Mouse (Mus musculus): ENCODE measurements at regions not wholly inside any gene's neighbourhood (a gene's known extent, or its start where the extent isn't known, plus 50 kb on each side); places are given as distances from the start of the nearest gene placed in this dataset.
"Not testable (repeated sequence)": the region's sequence is repeated elsewhere in the genome, so short reads cannot be mapped to it uniquely, and the experiment has no call there.

- ATAC-seq (ENCODE audit: extremely low read depth, insufficient number of reproducible peaks, low FRiP score, poor library complexity, severe bottlenecking), result no peak
These were observed 192.0 kb downstream of the Unc5cl start for GRCm38 (mm10) chr17:48646626-48647195.

- no peak for ATAC-seq (ENCODE audit: extremely low read depth, insufficient number of reproducible peaks, low FRiP score, poor library complexity, severe bottlenecking)
These were observed 192.7 kb downstream of the Unc5cl start for GRCm38 (mm10) chr17:48647431-48647830.

- ATAC-seq (ENCODE audit: extremely low read depth, insufficient number of reproducible peaks, low FRiP score, poor library complexity, severe bottlenecking), result no peak
These were observed 195.9 kb downstream of the Unc5cl start for GRCm38 (mm10) chr17:48650556-48650955.

- no peak for ATAC-seq (ENCODE audit: extremely low read depth, insufficient number of reproducible peaks, low FRiP score, poor library complexity, severe bottlenecking)
These were observed 218.0 kb downstream of the Unc5cl start for GRCm38 (mm10) chr17:48672749-48673148.

GRCm38 (mm10) chr17:48678216-48678832 lies 223.6 kb downstream of the Unc5cl start:
- no peak for ATAC-seq (ENCODE audit: extremely low read depth, insufficient number of reproducible peaks, low FRiP score, poor library complexity, severe bottlenecking)

- ATAC-seq (ENCODE audit: extremely low read depth, insufficient number of reproducible peaks, low FRiP score, poor library complexity, severe bottlenecking), result no peak
These were observed 225.6 kb downstream of the Unc5cl start for GRCm38 (mm10) chr17:48680331-48680730.

- no peak for ATAC-seq (ENCODE audit: extremely low read depth, insufficient number of reproducible peaks, low FRiP score, poor library complexity, severe bottlenecking)
These were observed 234.2 kb downstream of the Unc5cl start for GRCm38 (mm10) chr17:48688944-48689343.

GRCm38 (mm10) chr17:48698456-48698855 lies 233.7 kb upstream of the Lrfn2 start:
- ATAC-seq (ENCODE audit: extremely low read depth, insufficient number of reproducible peaks, low FRiP score, poor library complexity, severe bottlenecking), result no peak

GRCm38 (mm10) chr17:48700591-48700990 lies 231.6 kb upstream of the Lrfn2 start:
- no peak for ATAC-seq (ENCODE audit: extremely low read depth, insufficient number of reproducible peaks, low FRiP score, poor library complexity, severe bottlenecking)

GRCm38 (mm10) chr17:48720506-48720905 lies 211.7 kb upstream of the Lrfn2 start:
- ATAC-seq (ENCODE audit: extremely low read depth, insufficient number of reproducible peaks, low FRiP score, poor library complexity, severe bottlenecking), result no peak

GRCm38 (mm10) chr17:48723286-48723685 lies 208.9 kb upstream of the Lrfn2 start:
- no peak for ATAC-seq (ENCODE audit: extremely low read depth, insufficient number of reproducible peaks, low FRiP score, poor library complexity, severe bottlenecking)

- no peak for ATAC-seq (ENCODE audit: extremely low read depth, insufficient number of reproducible peaks, low FRiP score, poor library complexity, severe bottlenecking)
These were observed 207.6 kb upstream of the Lrfn2 start for GRCm38 (mm10) chr17:48724513-48725112.

GRCm38 (mm10) chr17:48726460-48726859 lies 205.7 kb upstream of the Lrfn2 start:
- no peak for ATAC-seq (ENCODE audit: extremely low read depth, insufficient number of reproducible peaks, low FRiP score, poor library complexity, severe bottlenecking)

GRCm38 (mm10) chr17:48733801-48734200 lies 198.4 kb upstream of the Lrfn2 start:
- no peak for ATAC-seq (ENCODE audit: extremely low read depth, insufficient number of reproducible peaks, low FRiP score, poor library complexity, severe bottlenecking)

GRCm38 (mm10) chr17:48737181-48737580 lies 195.0 kb upstream of the Lrfn2 start:
- not testable (repeated sequence) for ATAC-seq (ENCODE audit: extremely low read depth, insufficient number of reproducible peaks, low FRiP score, poor library complexity, severe bottlenecking)

- no peak for ATAC-seq (ENCODE audit: extremely low read depth, insufficient number of reproducible peaks, low FRiP score, poor library complexity, severe bottlenecking)
These were observed 193.5 kb upstream of the Lrfn2 start for GRCm38 (mm10) chr17:48738708-48739107.

- ATAC-seq (ENCODE audit: extremely low read depth, insufficient number of reproducible peaks, low FRiP score, poor library complexity, severe bottlenecking), result no peak
These were observed 189.3 kb upstream of the Lrfn2 start for GRCm38 (mm10) chr17:48742769-48743405.

- no peak for ATAC-seq (ENCODE audit: extremely low read depth, insufficient number of reproducible peaks, low FRiP score, poor library complexity, severe bottlenecking)
These were observed 162.1 kb upstream of the Lrfn2 start for GRCm38 (mm10) chr17:48770099-48770498.

- ATAC-seq (ENCODE audit: extremely low read depth, insufficient number of reproducible peaks, low FRiP score, poor library complexity, severe bottlenecking), result no peak
These were observed 160.4 kb upstream of the Lrfn2 start for GRCm38 (mm10) chr17:48771721-48772320.
